Mouse (Mus musculus) left cerebral cortex, adult 18-20 months (tissue): ENCODE measurements around the gene Gxylt1. TPM values are rescaled to one million over a fixed set of nuclear protein-coding genes. Genes with fewer than 3 reads are reported as not detected.
A peak's percentile ranks its signal among the peaks of the same experiment; 100 is the strongest.
"Not testable (repeated sequence)": the region's sequence is repeated elsewhere in the genome, so short reads cannot be mapped to it uniquely, and the experiment has no call there.

Experiments
- DNase-seq, 2 experiments: peaks; one replicate each; pipeline ENCODE4 v3.0.0; 2021 to 2022; ENCODE audit warnings: low spot score in 2 of 2, mixed read lengths in 1 of 2
- long read RNA-seq, 2 experiments: library from polyadenylated mRNA; stranded (forward); transcript quantifications; one replicate each; pipeline ENCODE4 v2.0.0; 2021
- total RNA-seq, 2 experiments: library from RNA; stranded (reverse); gene quantifications; 2 replicates each; pipeline ENCODE4 v1.2.3; 2021

Gene Gxylt1
- total RNA-seq = 10 to 100 TPM; 11.7 to 13.4 TPM
- long read RNA-seq, experiment 1, full-length matches to known transcripts = 5 of 6 reads
- long read RNA-seq, experiment 1, partial matches to known transcripts = 0 of 6 reads
- long read RNA-seq, experiment 1, other reads (novel, unspliced or antisense) = 1 of 6 reads
- long read RNA-seq, experiment 2, partial matches to known transcripts = 0 of 1 reads
- long read RNA-seq, experiment 2, other reads (novel, unspliced or antisense) = 1 of 1 reads

DNA sequence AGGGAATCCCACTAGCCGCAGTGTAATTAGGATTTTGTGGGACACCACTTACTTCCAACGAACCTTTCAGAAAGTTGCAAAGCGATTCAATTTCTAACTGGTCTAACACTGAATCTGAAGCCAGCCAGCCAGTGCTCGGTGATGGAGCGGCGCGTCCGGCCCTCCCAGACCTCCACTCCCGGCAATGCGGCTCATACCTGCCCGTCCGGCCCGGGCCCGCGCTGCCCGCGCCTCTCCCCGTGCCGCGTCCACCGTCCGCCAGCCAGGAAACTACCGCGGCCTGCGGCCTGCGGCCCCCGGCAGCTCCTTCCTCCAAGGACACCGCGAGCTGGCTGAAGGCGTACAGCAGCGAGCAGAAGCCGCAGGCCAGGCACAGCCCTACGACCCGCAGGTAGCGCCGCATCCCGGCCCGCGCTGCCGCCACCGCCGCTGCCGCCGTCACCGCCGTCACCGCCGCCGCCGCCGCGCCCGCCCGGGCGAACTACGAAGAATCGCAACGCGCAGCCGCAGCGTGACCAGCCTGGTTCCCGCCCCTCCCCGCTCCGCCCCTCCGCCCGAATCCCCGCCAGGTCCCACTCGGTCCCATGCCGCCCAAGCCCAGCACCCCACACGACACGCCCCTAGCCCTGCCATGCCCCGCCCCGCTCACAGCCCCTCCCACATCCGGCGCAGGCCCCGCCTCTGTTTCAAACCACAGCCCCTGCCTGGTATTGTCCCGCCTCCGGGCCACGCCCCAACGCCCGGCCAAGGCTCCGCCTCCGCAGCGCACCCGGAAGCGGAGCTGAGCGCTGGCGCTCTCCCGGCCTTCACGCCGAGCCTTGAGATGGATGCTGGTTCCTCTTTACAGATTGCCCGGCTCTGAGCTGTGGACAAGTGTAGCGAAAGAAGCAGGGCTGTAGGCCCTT lies at the start of gene Gxylt1:
Gxylt1 (minus strand) TSS at position 501 of the 905 bp plus-strand sequence.
- peak; percentile 99 for DNase-seq

DNA sequence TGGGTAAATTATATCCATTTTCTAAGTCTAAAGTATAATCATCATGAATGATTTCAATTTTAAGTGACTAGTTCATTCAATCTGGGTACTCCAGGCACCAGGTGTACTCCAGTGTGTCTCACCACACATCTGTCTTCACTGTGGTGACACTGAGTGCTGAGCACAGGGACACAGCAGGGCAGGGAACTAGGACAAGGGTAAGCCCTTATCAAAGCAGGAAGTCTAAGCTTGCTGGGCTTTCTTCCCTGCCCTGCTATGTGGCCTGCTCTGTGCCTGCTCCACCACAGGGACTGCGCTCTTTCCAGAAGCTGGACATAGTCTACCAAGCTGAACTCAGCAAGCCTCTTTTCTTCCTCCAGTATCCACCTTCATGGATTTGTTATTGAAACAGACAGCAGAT lies 43.8 kb upstream of the Gxylt1 start:
- DNase-seq = no peak

DNA sequence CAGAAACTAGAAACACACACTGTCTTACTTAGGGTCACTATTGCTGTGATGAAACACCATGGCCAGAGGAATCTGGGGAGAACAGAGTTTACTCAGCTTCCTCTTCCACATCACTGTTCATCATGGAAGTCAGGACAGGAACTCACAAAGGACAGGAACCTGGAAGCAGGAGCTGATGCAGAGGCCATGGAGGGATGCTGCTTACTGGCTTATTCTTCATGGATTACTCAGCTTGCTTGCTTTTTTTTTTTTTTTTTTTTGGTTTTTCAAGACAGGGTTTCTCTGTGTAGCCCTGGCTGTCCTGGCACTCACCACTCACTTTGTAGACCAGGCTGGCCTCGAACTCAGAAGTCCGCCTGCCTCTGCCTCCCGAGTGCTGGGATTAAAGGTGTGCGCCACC lies 35.3 kb upstream of the Gxylt1 start:
- not testable (repeated sequence) for DNase-seq

DNA sequence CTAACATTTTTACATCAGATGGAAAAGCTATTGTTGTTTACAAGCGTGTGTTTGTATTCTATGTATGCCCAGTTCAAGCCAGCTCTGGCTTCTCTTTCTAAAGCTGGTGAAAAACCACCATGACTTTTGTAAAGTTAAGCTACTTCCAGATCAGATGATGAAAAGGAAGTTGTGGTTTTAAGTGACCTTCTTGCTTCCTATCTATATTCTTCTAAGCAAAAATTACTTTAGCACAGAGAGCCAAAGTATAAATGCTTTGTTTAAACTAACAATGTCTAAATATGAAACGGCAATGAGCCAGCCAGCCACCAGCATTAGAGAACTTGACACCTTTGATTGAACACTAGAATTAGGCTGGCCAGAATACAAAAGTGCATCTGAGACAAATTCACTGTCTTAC lies 23.2 kb upstream of the Gxylt1 start:
- DNase-seq = no peak

DNA sequence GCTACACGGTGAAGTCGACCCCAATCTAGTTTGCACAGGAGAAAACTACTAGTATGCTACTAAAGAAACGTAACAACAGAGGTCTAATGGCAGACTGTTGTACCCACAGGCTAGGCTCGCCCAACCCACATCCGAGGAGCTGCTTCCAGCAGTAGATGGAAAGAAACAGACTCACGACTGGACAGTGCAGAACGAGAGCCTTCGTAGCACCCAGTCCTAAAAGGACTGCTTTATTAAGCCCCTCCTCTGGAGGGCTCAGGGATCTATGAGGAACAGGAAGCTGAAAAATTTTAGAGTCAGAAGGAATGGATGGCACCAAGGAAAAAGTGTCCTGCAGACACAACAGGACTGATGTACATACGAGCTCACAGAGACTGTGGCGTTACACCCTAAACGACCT lies 19.5 kb upstream of the Gxylt1 start:
- no peak for DNase-seq

DNA sequence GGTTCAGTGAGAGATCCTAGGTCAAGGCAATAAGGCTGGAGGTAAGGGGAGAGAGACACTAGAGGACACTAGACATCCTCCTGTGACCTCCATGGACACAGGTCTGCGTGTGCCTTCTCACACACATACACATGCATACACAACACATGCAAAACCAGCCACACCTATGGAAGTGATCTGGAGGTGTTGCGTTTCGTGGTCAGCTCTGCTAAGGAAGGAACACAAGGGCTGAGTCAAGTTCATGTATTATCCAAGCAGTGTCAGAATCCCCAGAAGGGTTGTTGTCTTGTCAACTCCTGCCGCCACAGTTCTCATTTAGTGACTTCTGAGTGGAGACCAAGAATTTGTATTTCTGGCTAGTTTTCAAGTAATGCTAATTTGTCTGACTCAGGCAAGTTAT lies 13.3 kb upstream of the Gxylt1 start:
- DNase-seq = no peak

DNA sequence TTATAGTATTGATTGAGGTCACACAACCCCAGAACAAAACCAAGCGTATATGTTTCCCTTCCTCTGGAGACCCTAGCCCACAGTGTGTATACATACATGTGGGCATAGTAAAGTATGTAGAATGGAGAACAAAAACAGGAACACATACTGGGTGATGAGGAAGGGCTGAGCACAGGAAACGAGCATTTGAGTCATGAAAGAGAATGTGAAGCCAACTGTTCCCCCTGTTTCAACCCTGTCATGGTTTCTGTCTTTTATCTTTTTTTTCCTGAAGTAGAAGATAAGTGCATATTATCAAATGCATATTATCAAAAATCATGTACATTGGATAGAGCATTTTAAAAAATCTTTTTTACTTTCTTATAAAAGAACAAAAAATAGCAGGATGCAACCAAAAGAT lies 12.6 kb upstream of the Gxylt1 start:
- DNase-seq = no peak

DNA sequence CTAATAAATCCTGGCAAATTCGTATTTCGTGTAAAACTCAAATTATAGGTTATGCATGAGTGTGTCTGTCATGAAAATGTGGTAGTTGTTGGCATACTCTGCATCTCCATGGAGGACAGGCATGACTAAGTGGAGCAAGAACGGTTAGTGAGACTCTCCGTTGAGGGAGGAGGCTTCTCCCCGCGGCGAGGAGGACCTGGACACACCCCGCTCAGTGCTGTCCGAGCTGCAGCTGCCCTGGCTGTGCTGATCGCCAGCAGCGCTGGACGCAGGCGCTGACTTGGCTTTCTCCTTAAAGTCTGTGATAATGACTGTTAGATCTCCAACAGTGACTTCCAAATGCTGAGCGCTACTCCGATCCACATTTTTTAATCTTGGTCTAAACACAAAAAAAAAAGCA lies 10.3 kb upstream of the Gxylt1 start:
- no peak for DNase-seq

DNA sequence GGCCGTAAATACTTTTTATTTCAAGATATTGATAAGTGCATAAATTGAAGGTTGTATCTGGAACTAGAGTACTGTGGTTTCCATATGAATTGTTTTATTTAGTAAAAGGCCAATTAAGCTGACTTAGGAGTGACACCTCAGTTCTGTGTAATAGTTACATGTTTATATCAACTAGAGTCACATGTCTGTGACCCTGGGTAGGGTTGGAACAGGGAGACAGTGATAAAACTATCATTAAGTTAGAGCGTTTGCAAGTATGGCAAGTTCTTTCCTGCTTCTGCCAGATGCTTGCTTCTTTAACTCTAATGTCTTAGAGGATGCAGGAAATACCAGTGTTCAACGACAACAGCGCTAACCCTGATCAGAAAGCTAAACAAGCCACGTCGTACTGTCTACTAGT lies 9.3 kb upstream of the Gxylt1 start:
- no peak for DNase-seq

DNA sequence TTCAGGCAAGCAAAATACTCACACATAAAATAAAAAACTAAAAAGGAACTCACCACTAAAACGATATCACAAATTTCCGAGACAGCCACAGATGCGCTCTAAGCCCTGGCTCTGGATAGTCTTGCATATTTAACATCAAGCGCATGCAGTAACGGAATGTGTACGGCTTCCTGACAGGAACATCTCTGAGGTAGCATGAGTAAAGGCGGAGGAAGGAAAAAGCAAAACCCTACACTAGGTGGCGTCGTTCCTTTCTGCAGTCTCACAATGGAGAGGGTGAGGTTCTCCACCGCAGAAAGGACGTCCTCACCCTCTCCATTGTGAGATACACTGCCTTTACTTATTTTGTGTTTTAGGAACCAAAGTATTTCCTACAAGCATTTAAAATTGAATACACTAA lies 8.4 kb upstream of the Gxylt1 start:
- no peak for DNase-seq

DNA sequence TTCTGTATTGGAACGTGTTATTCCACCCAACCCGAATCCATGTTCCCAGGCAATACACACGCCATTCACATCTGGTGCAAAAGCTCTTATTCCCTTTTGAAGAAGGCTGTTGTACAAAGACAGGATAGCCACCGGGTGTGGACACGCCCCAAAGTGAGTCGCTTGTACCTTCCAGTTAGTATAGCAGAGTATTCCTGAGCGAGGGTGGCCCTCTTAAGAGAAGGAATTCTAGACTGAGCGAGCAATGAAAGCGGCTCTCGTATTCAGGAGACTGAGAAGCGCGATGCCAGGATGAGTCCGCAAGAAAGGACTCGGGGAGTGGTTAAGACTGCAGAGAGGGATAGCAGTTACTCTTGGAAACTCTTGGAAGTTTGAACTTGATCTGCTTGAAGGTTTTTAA lies 1.3 kb upstream of the Gxylt1 start:
- DNase-seq = no peak

DNA sequence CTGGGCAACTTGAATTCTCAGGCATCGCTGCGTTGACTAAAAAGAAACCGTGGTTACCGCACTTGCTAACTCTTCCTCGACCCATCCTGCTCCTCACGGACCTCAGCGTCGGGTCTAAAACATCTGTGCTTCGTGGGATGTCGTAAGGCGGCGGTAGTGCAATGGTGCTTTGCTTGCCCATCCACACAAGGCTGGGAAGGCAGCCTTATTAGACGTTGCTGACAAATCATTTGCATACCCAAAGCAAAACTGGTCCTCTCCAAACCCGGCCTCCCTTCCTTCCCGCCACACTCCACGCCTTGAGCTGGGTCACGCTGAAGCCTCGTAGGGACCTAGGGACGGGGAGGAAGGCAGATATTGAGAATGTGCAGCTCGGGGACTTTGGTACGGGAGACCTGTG lies 644 bp upstream of the Gxylt1 start:
- peak in 1 of 2 experiments; percentile 31 for DNase-seq

DNA sequence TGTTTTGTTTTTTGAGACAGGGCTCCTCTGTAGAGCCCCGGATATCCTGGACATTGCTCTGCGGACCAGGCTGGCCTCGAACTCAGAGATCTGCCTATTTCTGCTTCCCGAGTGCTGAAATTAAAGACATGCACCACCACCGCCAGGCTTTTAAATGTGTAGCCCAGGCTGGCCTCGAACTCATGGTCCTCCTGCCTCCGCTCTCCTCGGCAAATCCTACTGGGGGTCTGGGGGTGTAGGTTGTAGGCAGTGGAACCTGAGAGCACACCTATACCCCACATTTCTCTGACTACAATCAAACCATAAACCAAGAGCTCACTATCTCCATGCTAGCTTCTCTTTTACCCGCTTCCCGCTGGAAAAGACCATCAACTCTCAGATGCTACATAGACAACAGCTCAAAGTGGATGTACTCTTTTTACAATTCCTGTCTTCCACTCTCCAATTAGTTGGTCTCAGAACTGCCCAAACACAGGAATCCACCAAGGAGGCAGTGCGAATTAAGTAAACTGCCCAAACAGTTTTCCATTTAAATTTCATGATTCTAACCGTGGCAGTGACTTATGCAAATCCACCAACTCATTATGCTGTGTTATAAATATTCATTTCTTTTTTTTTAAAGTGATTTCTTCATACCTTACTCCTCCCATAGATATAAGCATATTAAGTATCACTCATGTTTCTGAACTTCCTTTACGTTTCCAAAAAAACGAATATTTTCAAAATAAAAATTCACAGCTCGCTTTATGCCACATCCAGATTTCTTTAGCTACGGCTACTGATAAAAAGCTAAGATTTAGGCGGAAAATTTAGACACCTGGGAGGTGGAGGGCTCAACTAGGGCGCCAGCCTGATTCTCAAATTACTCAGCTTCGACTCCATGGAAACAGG lies 946 bp downstream of the Gxylt1 start:
- no peak for DNase-seq

DNA sequence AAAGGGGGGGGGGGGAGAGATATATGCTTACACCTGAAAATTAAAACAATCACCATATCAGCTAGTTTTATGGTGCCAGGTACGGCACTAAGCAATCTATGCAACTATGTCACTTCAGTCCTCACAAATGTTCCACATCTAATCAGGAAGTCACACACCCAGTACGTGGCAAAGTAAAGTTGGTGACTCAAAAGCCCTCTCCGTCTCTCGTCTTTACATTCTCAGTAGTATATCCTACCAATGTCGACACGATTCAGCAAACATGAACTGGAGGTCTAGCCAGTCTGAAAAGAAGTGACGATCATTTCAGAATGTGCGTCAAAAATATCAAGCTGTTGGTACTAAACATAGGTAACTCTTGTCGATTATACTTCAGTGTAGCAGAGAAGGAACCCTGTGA lies 2.0 kb downstream of the Gxylt1 start:
- DNase-seq = no peak

DNA sequence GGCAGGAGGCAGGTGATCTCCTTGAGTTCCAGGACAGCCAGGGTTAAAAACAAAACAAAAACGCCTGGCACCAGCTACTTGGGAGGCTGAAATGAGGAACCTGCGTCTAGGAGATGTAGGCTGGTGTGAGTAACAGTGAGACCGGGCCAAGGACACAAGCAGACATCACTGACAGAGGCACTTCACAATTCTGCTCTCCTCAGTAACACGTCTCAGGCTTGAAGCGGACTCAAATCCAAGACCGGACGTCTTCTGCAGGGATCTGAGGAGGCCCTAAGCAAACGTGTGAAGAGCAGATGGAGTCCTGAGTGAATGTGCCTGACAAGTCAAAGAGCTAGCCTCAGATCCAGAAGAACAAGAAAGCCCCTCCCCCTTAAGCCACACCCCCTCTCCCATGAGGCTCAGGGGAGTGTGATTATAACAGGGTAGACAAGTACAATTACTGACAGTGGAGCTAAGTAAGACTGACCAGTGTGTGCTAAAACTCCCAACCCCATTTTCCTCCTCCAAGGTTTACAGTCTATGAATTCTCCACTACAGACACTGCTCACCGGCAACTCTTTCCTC lies 4.6 kb downstream of the Gxylt1 start:
- DNase-seq = no peak

DNA sequence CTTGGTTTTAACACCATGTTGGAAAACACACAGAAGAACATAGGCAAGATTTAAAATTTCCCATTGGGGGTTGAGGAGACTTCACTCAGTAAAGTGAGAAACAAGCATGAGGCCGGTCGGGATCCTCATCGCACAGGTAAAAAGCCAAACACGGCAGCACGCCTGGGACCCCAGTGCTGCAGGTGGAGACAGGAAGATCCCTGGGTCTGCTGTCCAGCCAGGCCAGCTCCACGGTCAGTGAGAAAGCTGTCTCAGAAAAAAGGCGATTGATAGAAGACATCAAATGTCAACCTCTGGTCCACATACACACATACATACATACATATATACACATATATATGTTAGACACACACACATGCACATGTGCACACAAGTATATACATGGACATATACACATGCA lies 5.4 kb downstream of the Gxylt1 start:
- DNase-seq = no peak

DNA sequence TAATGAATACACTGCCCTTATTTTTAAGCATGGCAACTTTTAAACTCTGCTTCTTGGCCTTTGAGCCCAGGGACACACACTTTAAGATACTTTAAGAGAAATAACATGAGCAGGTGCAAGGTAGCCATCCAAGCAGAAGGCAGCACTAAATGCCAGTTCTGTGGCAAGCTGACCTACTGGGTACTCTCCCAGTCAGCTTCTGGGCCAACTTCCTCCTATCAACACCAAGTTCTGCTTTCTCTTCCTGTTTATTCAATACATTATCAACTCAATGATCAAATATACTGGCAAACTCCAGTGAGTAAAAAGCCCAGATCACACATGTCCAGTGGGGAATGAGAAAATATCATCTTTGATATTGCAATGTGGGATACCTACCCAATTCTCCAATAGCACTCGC lies 7.0 kb downstream of the Gxylt1 start:
- no peak for DNase-seq

DNA sequence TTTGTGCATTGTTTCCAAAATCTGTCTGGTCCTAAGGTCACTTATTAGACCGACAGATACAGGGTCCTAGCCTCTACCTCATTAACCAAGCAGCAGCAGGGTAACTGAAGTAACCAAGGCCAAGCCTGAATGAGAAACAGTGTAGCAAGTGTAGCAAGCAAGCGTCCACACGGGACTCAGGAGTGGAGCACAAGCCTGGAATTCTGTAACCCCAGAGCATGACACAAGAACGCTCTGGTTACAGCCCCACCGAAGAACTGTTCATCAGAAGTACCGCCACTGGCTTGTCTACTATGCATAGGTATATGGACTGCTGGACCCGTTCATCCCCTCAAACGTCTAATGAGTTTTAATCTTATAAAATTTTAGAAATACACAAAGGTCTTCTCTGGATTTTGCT lies 7.5 kb downstream of the Gxylt1 start:
- DNase-seq = no peak

DNA sequence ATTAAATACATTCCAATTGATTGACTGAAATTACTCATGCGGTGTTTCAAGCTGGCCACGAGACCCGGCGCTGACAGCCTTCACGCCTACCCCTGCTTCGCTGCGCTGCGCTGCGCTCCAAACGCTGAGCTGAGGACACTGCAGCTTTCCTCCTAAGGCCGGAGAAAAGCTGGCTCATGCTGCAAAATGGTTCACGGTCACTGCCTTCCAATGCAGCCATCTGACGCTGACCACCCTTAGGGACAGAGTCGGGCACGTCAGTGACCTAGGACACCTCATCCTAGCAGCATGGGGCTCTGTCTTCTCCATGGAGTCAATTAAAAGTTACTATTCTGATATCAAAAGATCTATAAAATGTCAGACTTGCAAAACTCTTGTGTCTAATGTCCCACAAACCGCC lies 8.6 kb downstream of the Gxylt1 start:
- DNase-seq = no peak

DNA sequence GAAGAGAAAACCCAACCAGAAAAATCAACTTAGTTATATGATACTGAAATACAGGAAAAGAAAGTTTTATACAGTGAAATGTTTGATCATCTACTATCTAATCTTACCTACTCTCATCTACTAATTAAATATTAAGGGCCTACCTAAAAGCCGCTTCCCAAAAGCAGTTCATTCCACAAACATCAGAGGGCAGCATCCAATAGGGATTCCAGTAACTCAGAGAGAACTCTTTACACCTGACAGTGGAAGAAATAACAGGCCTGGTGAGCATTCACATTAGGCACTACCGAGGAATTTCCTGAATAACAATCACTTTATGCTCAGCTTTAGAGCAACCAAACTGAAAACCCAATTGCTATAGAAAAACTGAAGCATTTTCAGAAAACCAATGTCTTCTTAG lies 9.3 kb downstream of the Gxylt1 start:
- peak; percentile 53 to 64 for DNase-seq

DNA sequence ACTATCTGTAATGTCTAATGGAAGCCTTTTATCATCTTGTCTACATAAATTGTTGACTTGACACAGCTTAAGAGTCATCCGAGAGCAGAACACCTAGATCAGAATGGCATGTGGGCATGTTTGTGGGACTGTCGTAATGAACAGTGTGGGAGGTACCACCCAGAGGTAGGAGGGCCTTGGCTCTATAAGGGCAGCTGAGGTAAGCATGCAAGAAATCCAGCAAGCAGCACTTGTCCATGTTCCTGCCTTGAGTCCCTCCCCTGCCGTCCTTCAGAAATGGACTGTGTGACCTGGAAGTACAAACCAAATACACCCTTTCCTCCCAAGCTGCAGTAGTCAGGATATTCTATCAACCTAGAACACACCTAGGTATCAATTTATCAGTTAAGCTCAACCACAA lies 9.7 kb downstream of the Gxylt1 start:
- DNase-seq = no peak
